Mouse (Mus musculus) bone marrow macrophage, adult 2 months (primary cell): ENCODE results near the gene Cep70.

Source experiments
- CTCF ChIP-seq: IDR thresholded peaks from 2 replicates; pipeline ENCODE4 v1.5.1; 2012; ENCODE audit warnings: low read depth, mild to moderate bottlenecking, low read length, moderate library complexity
- POLR2A ChIP-seq: IDR thresholded peaks from 2 replicates; pipeline ENCODE4 v1.6.1; 2012; ENCODE audit warnings: mild to moderate bottlenecking, low read depth, low read length, borderline replicate concordance

DNA sequence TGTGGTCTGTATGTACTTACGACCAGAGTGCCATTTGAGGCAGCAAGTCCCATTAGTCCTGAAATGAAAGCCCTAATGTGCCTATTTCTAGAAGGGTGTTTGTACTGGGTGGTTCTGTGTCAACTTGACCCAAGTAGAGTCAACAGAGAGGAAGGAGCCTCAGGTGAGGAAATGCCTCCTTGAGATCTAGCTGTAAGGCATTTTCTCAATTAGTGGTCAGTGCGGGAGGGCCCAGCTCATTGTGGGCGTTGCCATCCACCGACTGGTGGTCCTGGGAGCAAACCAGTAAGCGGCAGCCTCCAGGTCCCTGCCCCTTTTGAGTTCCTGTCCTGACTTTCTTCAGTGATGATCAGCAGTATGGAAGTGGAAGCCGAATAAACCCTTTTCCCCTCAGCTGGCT, 63.1 kb downstream of the Cep70 start:
- TF ChIP-seq POLR2A (no peak), CTCF (no peak)
